Comparison of ENCODE assay signal across 8 mouse cellular contexts in the genomic region with DNA sequence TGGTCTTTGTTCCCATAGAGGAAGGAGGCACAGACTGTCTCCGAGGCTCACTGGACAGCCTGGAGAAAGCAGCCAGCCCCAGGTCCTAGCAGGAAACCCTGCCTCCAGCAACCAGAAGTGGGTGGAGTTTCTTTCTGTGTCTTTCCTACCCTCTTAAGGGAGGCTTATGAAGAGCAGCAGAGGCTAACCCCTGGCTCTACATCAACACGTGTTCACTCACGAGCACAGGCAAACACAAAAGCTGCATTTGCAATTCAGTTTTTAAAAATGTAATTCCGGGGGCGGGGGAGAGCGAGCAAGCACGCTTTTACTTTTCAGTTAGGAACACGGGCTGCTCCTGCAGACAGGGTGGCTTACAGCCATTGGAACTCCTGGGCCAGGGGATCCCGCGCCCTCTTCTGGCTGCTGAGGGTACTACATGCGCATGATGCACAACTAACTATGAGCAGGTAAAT. TPM values are rescaled to one million over a fixed set of nuclear protein-coding genes. Genes with fewer than 3 reads are reported as not detected.
A peak's percentile ranks its signal among the peaks of the same experiment; 100 is the strongest.
DNase-seq lines count a peak whose midpoint lies in the region; ATAC-seq lines count a peak whose summit lies in the region.

No protein-coding gene starts in this region.

- H3K9me3 ChIP-seq in hindbrain, embryonic 15.5 days = no peaks in the 10 kb centered on the region

- peaks cover 10% of the 10 kb centered on the region for H3K4me1 ChIP-seq in hindbrain, embryonic 15.5 days (replicated peaks)

- H3K4me3 ChIP-seq in hindbrain, embryonic 15.5 days = peak overlapping the region; percentile 26

- no peaks in the 10 kb centered on the region for H3K36me3 ChIP-seq in hindbrain, embryonic 15.5 days

- H3K4me2 ChIP-seq in hindbrain, embryonic 15.5 days = peak overlapping the region; percentile 48

- no peaks in the 10 kb centered on the region for H3K27me3 ChIP-seq in hindbrain, embryonic 15.5 days

- DNase-seq in R1 (ENCODE audit: low read depth, low spot score) = peak; percentile 93
- peak; percentile 90 for DNase-seq in gastrocnemius, adult 18-20 months (ENCODE audit: low spot score)
- peak; percentile 75 for DNase-seq in left cerebral cortex, adult 11 months (ENCODE audit: low spot score)
- DNase-seq in lung, postnatal 36 days = peak; percentile 96
- peak; percentile 88 for DNase-seq in right cerebral cortex, adult 18-20 months
- DNase-seq in urinary bladder, adult 2 months (ENCODE audit: low spot score) = peak; percentile 80

- ATAC-seq in common myeloid progenitor, adult 5-6 weeks (replicated peaks; ENCODE audit: low read depth, poor library complexity, severe bottlenecking) = peak; percentile 67
- ATAC-seq in hindbrain, embryonic 15.5 days (ENCODE audit: low FRiP score, low read depth) = peak; percentile 43; the same call in 1 of the 2 replicates

- 2% methylated on average over 11 of the region's 11 CpGs for WGBS in hindbrain, embryonic 15.5 days

- no peak overlapping the region for H3K27ac ChIP-seq in hindbrain, embryonic 15.5 days (replicated peaks)

- H3K9ac ChIP-seq in hindbrain, embryonic 15.5 days = no peak overlapping the region

RNA-seq across cellular contexts. Expression of gene St6galnac6, which starts 3.1 kb away (rescaled TPM):
- 12.7 and 22.9 TPM in 2 replicates for total RNA-seq in common myeloid progenitor, adult 5-6 weeks (2017)
- total RNA-seq in gastrocnemius, adult 18-20 months (2021) = 10 to 100 TPM; 47.0 to 52.2 TPM
- polyA plus RNA-seq in hindbrain, embryonic 15.5 days (2015; fragmentation: Nextera tagmentation; extraction: Ambion mirVana) = 24.1 and 27.7 TPM in 2 replicates
- 20.8 and 33.1 TPM in 2 replicates for polyA plus RNA-seq in urinary bladder, adult 2 months (2012; rRNA removed)

RNA-seq across cellular contexts. Expression of gene St6galnac4, which starts 15.7 kb away (rescaled TPM):
- total RNA-seq in common myeloid progenitor, adult 5-6 weeks (2017) = 25.7 and 28.8 TPM in 2 replicates
- 10 to 100 TPM; 13.5 to 19.8 TPM for total RNA-seq in gastrocnemius, adult 18-20 months (2021)
- 41.2 and 41.9 TPM in 2 replicates for polyA plus RNA-seq in hindbrain, embryonic 15.5 days (2015; fragmentation: Nextera tagmentation; extraction: Ambion mirVana)
- polyA plus RNA-seq in urinary bladder, adult 2 months (2012; rRNA removed) = 13.3 and 16.1 TPM in 2 replicates

RNA-seq across cellular contexts. Expression of gene Ak1, which starts 18.9 kb away (rescaled TPM):
- 3.5 TPM in 2 replicates for total RNA-seq in common myeloid progenitor, adult 5-6 weeks (2017)
- 1,000 to 10,000 TPM; 1,543 to 1,586 TPM for total RNA-seq in gastrocnemius, adult 18-20 months (2021)
- polyA plus RNA-seq in hindbrain, embryonic 15.5 days (2015; fragmentation: Nextera tagmentation; extraction: Ambion mirVana) = 89.0 and 95.9 TPM in 2 replicates
- 43.8 and 59.1 TPM in 2 replicates for polyA plus RNA-seq in urinary bladder, adult 2 months (2012; rRNA removed)

RNA-seq across cellular contexts. Expression of gene 9430097D07Rik, which starts 27.1 kb away (rescaled TPM):
- total RNA-seq in common myeloid progenitor, adult 5-6 weeks (2017) = not detected in 2 replicates
- total RNA-seq in gastrocnemius, adult 18-20 months (2021) = not detected
- polyA plus RNA-seq in hindbrain, embryonic 15.5 days (2015; fragmentation: Nextera tagmentation; extraction: Ambion mirVana) = 0.79 and 0.87 TPM in 2 replicates
- polyA plus RNA-seq in urinary bladder, adult 2 months (2012; rRNA removed) = 0.07 TPM in 1 of 2 replicates, not detected in the other

RNA-seq across cellular contexts. Expression of gene Pip5kl1, which starts 28.0 kb away (rescaled TPM):
- total RNA-seq in common myeloid progenitor, adult 5-6 weeks (2017) = not detected in 2 replicates
- total RNA-seq in gastrocnemius, adult 18-20 months (2021) = not detected
- 11.9 and 15.3 TPM in 2 replicates for polyA plus RNA-seq in hindbrain, embryonic 15.5 days (2015; fragmentation: Nextera tagmentation; extraction: Ambion mirVana)
- 0.08 TPM in 1 of 2 replicates, not detected in the other for polyA plus RNA-seq in urinary bladder, adult 2 months (2012; rRNA removed)

Comparison
In these comparisons a context has a peak if more than half of its experiments do, and no peak if none do; other contexts are left out.
1. RNA of gene Ak1, which starts 18.9 kb away (total RNA-seq): 1,543 to 1,586 TPM in gastrocnemius, adult 18-20 months; 3.5 TPM in common myeloid progenitor, adult 5-6 weeks; every median in the first group is over 100 times any median in the second.
2. Peak in every context shown above with its lines, with median percentiles within 50 percentile points of each other: DNase-seq.